Mouse (Mus musculus): ENCODE measurements around the gene Zfp575.
A peak's percentile ranks its signal among the peaks of the same experiment; 100 is the strongest.

Gene Zfp575

DNA sequence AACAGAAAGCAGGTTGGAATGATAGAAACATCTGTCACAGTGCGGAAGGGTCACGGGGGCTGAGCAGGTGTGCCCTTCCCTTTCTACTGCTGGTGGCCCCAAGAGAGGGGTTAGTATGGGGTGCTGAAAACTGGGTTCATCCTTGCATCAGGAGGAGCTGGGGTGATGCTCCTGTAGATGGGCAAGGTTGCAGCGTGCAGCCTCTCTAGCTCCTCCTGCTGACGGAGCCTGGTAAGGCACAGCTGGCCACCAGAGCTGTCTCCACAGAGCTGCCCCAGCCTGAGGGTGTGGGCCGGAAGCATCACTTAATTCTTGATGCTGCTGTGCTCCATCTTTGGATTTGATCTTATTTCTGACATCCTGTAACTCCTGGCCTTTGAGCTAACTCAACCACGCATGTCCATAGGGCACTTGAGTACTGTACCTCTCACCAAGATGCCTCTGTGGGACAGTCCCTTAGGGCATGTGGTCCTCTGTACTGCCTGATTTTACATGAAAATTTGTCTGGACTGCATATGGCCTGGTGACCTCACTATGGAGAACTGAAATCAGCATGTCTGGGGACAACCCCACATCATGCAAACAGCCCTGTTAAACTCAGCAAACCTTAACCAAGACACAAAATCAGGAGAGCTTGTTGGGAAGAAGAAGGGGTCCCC is 22.7 kb downstream of the Zfp575 start:
- DNase-seq (ENCODE audit: low spot score in 2 of 2) = peak; percentile 67 to 75

DNA sequence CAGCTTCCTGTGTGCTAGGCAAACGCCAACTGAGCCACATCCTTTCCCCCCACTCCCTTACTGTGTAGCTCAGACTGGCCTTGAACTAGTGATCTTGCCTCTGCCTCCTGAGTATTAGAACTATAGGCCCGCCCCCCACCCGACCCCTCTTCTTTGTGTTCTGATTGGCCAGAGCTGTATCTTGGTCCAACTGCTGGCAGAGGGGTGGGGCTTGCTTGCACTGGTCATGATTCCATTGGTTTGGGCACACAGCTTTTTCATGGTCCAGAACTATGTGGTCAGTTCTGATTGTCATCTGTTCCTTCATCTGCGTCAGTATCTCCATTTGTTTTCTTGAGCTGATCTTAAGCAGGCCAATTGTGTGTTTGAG is 23.6 kb downstream of the Zfp575 start:
- DNase-seq (ENCODE audit: low spot score in 2 of 2) = no peak

DNA sequence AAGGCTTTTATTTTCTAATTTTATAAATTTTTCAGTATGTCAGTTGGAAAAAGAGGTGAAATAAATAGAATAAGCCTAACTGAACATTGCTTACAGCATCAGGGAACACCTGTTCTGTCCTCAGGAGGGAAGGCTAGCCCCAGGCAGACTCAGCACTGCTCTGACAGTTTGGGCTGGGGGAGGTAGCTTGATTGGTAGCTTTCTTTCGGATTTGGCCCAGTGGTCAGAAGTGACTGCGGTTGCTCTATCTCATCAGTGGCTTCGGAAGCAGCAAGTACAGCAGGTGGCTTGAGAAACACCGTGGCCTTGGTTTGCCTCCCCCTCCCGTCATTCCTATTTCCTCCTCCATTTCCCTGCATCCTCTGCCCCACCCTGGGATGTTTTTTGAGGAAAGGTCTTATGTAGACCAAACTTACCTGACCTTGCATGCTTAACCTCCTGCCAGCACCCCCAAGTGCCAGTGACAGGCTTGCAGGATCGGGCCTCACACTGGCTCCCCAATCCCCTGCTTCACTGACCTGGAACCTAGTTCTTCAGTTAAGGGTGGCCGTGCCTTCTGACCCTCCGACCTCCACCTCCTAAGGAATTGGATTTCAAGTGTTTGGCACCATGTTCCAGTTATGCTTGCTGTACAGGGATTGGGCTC is 24.1 kb downstream of the Zfp575 start:
- DNase-seq (ENCODE audit: low spot score in 2 of 2) = no peak

DNA sequence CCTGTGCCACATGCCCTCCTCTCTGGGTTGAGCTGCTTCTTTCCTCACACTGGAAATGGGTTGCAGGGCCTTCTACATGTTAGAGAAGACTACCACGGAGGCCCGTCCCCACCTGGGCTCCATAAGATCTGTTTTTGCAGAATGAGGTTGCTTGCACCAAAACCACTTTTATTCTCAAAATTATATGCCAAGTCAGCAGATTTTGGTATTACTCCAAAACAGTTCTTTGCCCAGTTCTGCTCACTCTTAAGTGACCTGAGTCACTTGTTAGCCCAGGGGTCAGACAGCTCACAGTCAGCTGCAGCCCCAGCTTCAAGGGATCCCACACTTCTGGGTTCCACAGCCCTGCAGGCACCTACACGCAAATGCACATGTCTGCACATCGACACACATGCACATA is 26.0 kb downstream of the Zfp575 start:
- no peak for DNase-seq (ENCODE audit: low spot score in 2 of 2)

DNA sequence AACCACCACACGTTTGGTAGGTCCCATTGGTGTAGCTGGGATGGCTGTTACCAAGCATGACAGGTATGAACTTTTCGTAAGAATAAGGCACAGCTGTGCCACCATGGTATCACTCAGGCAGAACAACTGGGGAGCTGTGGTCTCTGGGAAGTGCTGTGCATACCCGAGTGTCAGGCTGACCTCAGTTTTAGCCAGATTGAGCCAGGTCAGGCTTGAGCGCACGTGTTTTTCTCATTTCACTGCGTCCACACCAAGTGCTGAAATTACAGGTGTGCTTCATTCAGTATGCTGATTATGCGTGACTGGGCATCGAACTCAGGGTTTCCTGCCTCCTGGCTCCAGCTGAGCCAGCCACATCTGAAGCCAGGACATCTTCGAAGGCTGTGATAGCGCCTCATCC is 31.7 kb downstream of the Zfp575 start:
- no peak for DNase-seq (ENCODE audit: low spot score in 2 of 2)

DNA sequence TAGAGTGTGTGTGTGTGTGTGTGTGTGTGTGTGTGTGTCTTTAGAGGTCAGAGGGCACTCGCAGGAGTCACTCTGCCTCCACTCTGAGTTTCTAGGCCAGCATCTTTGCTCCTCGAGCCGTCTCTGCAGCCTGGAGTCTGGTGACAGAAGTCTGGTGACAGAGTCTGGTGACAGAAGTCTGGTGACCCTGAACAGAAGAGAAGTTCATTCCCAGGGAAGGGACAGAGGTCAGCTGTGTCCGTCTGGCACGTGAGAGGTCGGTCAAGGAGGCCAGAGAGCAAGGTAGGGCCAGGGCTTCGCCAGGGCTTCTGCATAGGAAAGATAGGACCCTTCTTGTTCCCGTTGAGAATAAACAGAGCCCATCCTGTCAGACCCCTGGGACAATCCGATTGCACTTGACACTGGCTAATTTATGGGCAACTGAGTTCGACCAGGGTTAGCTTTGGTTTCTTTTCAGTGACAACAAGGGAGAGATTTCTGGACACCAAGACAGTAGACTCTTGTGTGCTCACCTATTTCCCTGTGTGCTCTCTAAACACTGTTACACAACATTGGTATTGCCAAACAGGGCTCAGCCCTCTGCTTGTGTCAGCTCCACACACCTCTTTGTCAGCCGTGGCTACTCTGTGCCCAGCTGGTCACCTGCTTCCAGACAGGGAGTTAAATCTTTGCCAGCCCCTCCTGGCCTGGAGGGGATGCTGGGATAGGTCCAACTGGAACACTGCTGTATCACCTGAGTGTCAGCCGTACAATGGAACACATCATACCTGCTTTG is 35.3 kb downstream of the Zfp575 start:
- no peak for DNase-seq (ENCODE audit: low spot score in 2 of 2)

DNA sequence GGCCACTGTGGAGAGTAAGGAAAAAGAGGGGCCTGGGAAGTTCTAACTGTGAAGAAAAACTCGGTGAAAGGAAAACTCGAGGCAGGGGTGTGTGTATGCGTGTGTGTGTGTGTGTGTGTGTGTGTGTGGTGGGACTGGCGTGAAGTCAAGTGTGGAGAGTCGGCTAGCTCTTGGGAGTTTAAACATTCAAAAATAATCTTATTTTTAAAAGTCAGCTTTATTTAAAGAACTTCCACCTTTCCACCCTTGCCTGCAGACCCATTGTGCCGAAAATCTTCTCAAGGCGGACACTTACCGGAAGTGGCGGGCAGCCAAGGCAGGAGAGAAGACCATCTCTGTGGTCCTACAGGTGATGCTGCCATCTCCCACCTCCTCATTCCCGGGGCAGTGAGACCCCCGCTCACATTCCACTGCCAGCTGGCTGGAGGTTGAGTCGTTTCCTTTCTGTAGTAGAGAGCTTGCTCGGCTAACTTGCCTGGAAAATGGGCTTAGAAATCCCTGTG is 39.9 kb downstream of the Zfp575 start:
- DNase-seq (ENCODE audit: low spot score in 2 of 2) = no peak

DNA sequence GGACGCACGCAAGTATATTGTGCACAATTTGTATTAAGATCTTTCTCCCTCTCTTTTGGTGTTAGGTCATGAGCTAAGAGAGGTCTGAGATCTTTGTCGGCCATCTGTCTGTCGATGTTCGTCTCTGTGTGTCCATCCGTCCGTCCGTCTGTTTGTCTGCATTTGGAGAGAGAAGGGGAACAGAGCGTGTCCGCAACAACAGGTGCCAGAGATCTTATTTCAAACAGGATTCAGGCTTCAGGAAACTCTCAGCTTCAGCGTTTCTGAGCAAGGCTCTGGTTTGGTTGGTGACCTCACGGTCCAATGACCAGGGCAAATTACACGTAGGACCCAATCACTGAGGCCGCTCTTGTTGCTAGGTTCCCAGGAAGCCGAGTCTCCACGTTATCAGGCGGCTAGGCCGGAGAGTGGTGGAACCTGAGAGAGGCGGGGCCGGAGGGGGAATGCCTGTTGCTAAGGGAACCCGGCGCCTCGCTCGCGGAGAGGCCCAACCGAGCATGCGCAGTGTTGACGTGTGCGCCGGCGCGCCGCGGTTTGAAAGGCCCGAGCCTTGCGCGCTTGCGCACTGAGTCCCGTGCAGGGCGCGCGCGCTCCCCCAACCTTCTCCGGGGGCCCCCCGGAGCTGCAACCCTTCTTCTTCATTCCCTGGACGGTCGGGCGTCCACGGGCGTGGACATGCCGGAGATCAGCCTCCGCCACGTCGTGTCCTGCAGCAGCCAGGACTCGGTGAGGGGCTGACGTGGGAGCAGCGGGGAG is 40.6 kb downstream of the Zfp575 start:
- DNase-seq (ENCODE audit: low spot score in 2 of 2) = peak; percentile 99

DNA sequence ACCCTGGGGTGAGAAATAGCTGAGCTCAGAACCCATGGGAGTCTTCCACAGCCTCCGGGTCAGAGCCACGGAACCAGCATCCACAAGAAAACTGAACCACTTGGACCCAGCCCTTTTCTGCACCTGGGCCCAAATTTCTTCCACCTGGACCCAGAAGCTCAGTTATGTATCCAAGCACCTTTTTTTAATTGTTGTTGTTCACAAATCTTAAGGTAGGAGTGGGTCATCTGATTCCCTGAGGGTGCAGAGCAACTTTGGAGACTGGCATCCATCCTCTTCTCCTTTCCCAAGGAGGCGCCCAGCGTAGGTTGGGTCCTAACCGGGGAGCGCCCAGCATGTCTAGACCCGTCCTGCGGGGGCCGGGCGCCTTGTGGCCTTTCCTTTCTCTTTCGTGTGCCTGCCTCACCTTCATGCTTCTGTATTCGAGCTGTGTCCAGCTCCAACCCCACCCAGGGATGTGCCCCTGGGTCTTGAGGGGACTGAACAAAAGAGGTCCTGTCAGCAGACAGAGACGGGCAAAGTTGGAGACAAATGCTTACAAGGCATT is 41.3 kb downstream of the Zfp575 start, which contains the start of the genes Pinlyp and Xrcc1:
Gene Pinlyp (minus strand): TSS at position 51 of the 547 bp plus-strand sequence.
Gene Xrcc1 (plus strand): TSS at position 222 of the 547 bp plus-strand sequence.
- DNase-seq (ENCODE audit: low spot score in 2 of 2) = no peak

DNA sequence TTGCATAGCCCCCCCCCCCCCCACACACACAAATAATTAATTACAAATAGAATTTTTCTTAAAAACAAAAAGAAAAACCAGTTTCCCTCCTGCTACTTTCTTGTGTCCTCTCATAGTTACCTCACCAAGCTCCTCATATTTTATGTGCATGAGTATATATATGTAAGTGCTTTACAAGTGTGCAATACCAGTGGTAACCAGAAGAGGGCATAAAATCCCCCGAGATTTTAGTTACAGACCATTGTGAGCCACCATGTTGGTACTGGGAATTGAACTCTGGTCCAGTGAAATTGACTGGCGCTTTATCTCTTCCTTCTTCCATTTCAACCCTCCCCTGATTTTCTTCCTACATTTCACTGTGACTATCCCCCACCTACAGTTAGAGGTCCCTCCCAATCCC is 42.9 kb downstream of the Zfp575 start:
- no peak for DNase-seq (ENCODE audit: low spot score in 2 of 2)

DNA sequence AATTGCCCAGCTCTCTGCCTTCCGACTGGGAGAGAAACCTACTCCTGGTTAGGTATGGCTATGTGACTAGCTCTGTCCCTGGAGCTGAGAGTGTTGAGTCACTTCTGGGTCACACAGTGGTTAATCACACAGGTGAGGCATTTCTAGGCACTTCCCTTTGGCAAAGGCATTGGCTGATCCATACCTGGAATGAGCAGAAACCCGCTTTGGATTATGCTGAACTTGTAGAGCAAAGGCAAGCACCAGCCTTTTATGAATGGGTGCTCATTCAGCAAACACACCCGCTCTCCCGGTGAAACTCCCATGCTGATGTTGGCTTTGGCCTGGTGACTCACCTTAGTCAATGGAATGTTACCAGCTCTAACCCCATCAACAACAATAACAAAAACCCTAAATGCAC is 47.8 kb downstream of the Zfp575 start:
- DNase-seq (ENCODE audit: low spot score in 2 of 2) = no peak

DNA sequence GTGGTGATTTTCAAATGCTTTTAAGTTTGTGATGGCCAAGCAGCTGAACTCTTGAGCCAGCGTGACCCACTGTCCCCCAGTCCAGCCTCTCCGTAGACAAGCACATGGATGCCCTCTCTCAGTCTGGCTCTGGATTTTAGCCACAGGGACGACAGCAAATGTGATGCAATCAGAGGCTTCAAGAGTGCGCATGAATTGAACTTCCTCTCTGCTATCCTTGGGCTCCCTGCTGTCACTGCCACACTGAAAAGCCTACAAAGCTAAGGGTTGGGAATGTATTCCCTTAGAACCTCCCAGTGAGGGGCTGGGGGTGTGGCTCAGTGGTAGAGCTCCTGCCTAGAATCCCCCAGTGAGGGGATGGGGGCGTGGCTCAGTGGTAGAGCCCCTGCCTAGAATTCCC is 48.7 kb downstream of the Zfp575 start:
- no peak for DNase-seq (ENCODE audit: low spot score in 2 of 2)

DNA sequence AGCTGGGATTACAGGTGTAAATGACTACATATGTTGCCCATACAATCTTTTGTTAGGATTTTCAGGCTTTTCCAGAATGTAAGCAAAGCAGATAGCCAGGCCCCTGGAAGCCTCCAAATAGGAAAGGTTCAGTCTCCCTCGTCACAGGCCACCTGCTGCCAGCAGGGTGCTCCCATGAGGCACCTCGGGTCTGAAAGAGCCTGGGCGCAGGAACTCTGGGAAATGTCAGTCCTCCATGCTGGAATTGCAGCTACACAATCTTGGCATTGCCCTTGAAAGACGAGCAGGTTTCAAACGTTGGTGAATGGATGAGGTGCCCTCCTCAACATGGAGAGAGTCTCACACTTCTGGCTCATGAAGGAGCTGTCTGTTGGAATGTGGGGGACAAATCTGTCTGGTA is 49.3 kb downstream of the Zfp575 start:
- DNase-seq (ENCODE audit: low spot score in 2 of 2) = peak in 1 of 2 experiments; percentile 40

DNA sequence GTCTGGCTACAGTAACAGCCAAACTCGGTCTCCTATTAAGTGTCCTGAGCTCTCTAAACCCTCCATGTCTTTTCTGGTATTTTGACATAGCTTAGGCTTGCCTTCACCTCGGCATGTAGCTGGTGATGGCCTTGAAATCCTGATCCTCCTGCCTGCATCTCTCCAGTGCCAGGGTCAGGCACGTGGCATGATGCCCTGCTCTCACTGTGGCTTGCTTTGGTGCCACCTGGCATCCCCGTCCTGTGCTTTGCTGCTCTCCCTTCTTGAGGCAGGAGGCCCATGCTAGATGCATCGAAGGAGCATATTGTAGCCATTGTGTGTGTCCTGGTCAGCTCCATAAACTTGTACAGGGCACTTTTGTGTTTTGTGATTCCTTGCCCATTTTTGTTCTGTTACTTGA is 49.9 kb downstream of the Zfp575 start:
- DNase-seq (ENCODE audit: low spot score in 2 of 2) = no peak

DNA sequence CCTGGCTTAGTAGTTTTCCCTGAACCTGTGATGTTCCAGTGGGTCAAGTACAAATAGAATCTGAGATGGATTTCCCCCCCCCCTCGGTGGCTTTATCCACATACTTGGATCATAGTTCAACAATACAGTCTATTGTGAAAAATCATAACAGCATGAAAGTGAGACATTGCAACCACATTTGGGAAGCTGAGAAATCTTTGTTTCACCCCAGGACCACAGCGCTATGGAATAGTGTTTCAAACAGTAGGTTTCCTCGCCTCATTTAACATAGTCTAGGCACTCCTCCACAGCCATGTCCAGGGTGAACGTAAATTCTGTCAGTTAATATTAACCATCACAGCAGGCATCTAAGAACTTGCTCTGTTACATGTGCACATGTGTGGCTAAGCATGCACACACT is 50.4 kb downstream of the Zfp575 start:
- no peak for DNase-seq (ENCODE audit: low spot score in 2 of 2)

DNA sequence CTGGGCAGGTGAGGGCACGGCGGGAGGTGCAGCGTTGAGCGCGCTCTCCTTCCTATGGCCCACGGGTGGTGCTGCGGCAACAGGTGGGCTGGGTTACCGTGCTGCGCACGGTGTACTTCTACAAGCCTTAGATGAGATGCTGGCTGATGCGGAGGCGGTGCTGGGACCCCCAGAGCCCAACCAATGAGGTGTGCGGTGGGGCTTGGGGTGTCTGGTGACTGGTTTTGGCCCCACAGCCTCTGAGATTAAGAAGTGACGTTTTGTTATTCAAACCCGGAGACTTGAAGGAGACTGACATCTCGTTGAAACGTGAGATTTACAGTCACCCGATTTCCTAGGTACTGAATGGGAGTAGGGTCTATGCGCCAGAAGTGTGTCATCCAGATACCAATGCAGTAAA is 53.1 kb downstream of the Zfp575 start:
- DNase-seq (ENCODE audit: low spot score in 2 of 2) = no peak
